Mouse (Mus musculus) embryonic fibroblast, embryonic 13.5 days (primary cell): Measurements from ENCODE around the gene Nhsl1.

Source experiments
- CTCF ChIP-seq: IDR thresholded peaks from 2 replicates; pipeline ENCODE4 v1.5.1; 2011; ENCODE audit warnings: mild to moderate bottlenecking, control low read depth, low read length, moderate library complexity, borderline replicate concordance; ENCODE audit not compliant: insufficient read depth
- POLR2A ChIP-seq: IDR thresholded peaks from 2 replicates; pipeline ENCODE4 v1.6.1; 2011; ENCODE audit warnings: low read depth, mild to moderate bottlenecking, control low read depth, low read length, moderate library complexity

GRCm38 (mm10) chr10:18347231-18347630, 28.4 kb downstream of the Nhsl1 start:
- TF ChIP-seq CTCF (no peak), POLR2A (no peak)
